Mouse (Mus musculus): ENCODE data around the gene Gucy2c. TPM values are rescaled to one million over a fixed set of nuclear protein-coding genes. Genes with fewer than 3 reads are reported as not detected.

The Gucy2c gene
- polyA plus RNA-seq, 1 experiment from 2014 or later, result 2.5 TPM

DNA sequence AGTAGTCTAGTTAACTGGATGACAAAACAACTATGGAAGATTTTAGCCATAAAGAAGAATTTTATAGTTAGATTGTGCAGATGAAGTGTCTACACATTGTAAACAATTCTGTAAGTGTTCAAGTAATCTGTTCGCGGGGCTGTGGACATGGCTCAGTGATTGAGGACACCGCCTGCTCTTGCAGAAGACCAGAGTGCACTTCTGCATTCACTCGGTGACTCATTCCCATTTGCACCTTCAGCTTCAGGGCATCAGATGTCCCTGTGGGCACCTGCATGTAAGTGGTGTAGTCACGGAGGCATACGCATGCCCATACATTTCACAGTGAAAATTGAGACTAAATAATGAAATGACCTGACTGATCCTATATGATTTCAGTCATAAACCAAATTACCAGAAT is 73.0 kb downstream of the Gucy2c start:
- WGBS, result 83% methylated on average over 6 of the region's 6 CpGs
- no peak for TF ChIP-seq EP300 (optimal IDR thresholded peaks at IDR 0.05)
- TF ChIP-seq CTCF (IDR thresholded peaks at IDR 0.05; ENCODE audit: low read depth), result no peak
- Histone ChIP-seq H3K4me1 (replicated peaks; ENCODE audit: control insufficient read depth, insufficient read depth) (no peaks in the 10 kb centered on the region), H3K9ac (ENCODE audit: low read length) (no peak overlapping the region), H3K4me2 (replicated peaks; ENCODE audit: low read depth) (no peak overlapping the region), H3K27ac (replicated peaks) (no peak overlapping the region), H3K27me3 (ENCODE audit: control insufficient read depth, insufficient read depth, low read length) (no peaks in the 10 kb centered on the region), H3K4me3 (ENCODE audit: low read depth, low read length) (no peak overlapping the region), H3K36me3 (ENCODE audit: control insufficient read depth, insufficient read depth, low read length) (no peaks in the 10 kb centered on the region), H3K9me3 (ENCODE audit: control insufficient read depth, low read length) (no peaks in the 10 kb centered on the region)
- ATAC-seq (ENCODE audit: low FRiP score, low TSS enrichment), result no peak
- DNase-seq (ENCODE audit: low spot score), result no peak

DNA sequence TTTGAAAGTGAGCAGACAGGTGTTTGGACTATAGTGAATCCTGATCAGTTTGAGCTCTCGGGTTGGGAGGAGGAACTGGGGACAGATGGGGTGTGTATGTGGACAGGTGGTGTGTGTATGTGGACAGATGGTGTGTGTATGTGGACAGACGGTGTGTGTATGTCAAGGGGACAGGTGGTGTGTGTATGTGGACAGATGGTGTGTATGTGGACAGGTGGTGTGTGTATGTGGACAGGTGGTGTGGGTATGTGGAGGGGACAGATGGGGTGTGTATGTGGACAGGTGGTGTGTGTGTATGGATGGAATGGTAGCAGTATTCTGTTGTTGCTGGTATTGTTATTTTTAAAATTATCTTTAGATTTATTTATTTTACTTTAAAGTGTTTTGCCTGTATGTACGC is 79.7 kb downstream of the Gucy2c start:
- TF ChIP-seq EP300 (optimal IDR thresholded peaks at IDR 0.05), result no peak
- TF ChIP-seq CTCF (IDR thresholded peaks at IDR 0.05; ENCODE audit: low read depth), result no peak
- H3K4me3 ChIP-seq (ENCODE audit: low read depth, low read length), result no peak overlapping the region
- no peak overlapping the region for H3K4me2 ChIP-seq (replicated peaks; ENCODE audit: low read depth)
- ATAC-seq (ENCODE audit: low FRiP score, low TSS enrichment), result no peak
- H3K27ac ChIP-seq (replicated peaks), result no peak overlapping the region
- H3K9me3 ChIP-seq (ENCODE audit: control insufficient read depth, low read length), result no peaks in the 10 kb centered on the region
- no peak for DNase-seq (ENCODE audit: low spot score)
- no peaks in the 10 kb centered on the region for H3K4me1 ChIP-seq (replicated peaks; ENCODE audit: control insufficient read depth, insufficient read depth)
- H3K36me3 ChIP-seq (ENCODE audit: control insufficient read depth, insufficient read depth, low read length), result no peaks in the 10 kb centered on the region
- WGBS, result 69% methylated on average over 3 of the region's 3 CpGs
- no peaks in the 10 kb centered on the region for H3K27me3 ChIP-seq (ENCODE audit: control insufficient read depth, insufficient read depth, low read length)
- H3K9ac ChIP-seq (ENCODE audit: low read length), result no peak overlapping the region

- no peak overlapping the region for H3K9ac ChIP-seq (ENCODE audit: low read length)
- DNase-seq (ENCODE audit: low spot score) (no peak), ATAC-seq (ENCODE audit: low FRiP score, low TSS enrichment) (no peak)
- H3K4me2 ChIP-seq (replicated peaks; ENCODE audit: low read depth), result no peak overlapping the region
- no peak overlapping the region for H3K27ac ChIP-seq (replicated peaks)
- 81% methylated on average over 5 of the region's 5 CpGs for WGBS
- no peak for TF ChIP-seq CTCF (IDR thresholded peaks at IDR 0.05; ENCODE audit: low read depth)
- TF ChIP-seq EP300 (optimal IDR thresholded peaks at IDR 0.05), result no peak
- no peaks in the 10 kb centered on the region for H3K4me1 ChIP-seq (replicated peaks; ENCODE audit: control insufficient read depth, insufficient read depth)
- no peak overlapping the region for H3K4me3 ChIP-seq (ENCODE audit: low read depth, low read length)
- H3K36me3 ChIP-seq (ENCODE audit: control insufficient read depth, insufficient read depth, low read length), result no peaks in the 10 kb centered on the region
- H3K9me3 ChIP-seq (ENCODE audit: control insufficient read depth, low read length), result no peaks in the 10 kb centered on the region
- no peaks in the 10 kb centered on the region for H3K27me3 ChIP-seq (ENCODE audit: control insufficient read depth, insufficient read depth, low read length)
Measured at GRCm38 (mm10) chr6:136701185-136701584, 80.4 kb downstream of the Gucy2c start.

DNA sequence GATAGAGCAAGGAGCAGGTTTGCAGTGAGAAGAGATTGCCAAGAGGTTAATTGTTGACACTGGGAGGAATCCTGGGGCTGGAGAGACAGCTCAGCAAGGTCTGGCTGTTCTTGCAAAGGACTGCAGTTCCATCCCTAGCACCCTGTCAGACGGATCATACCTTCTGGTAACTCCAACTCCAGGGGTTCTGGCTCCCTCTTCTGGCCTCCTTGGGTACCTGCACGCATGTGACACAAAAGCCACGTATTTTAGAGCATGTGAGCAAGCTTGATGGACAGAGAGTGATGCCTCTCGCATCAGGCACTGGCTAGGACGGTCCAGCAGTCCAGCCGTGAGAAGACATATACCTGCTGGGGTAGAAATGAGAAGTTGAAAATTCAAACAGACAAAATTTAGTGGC is 90.3 kb downstream of the Gucy2c start:
- no peaks in the 10 kb centered on the region for H3K9me3 ChIP-seq (ENCODE audit: control insufficient read depth, low read length)
- H3K4me2 ChIP-seq (replicated peaks; ENCODE audit: low read depth), result no peak overlapping the region
- 92% methylated on average over 6 of the region's 6 CpGs for WGBS
- no peak for ATAC-seq (ENCODE audit: low FRiP score, low TSS enrichment)
- no peak overlapping the region for H3K4me3 ChIP-seq (ENCODE audit: low read depth, low read length)
- no peak overlapping the region for H3K27ac ChIP-seq (replicated peaks)
- no peaks in the 10 kb centered on the region for H3K27me3 ChIP-seq (ENCODE audit: control insufficient read depth, insufficient read depth, low read length)
- no peaks in the 10 kb centered on the region for H3K36me3 ChIP-seq (ENCODE audit: control insufficient read depth, insufficient read depth, low read length)
- H3K9ac ChIP-seq (ENCODE audit: low read length), result no peak overlapping the region
- DNase-seq (ENCODE audit: low spot score), result no peak
- no peaks in the 10 kb centered on the region for H3K4me1 ChIP-seq (replicated peaks; ENCODE audit: control insufficient read depth, insufficient read depth)
- no peak for TF ChIP-seq EP300 (optimal IDR thresholded peaks at IDR 0.05)
- peak; percentile 40 for TF ChIP-seq CTCF (IDR thresholded peaks at IDR 0.05; ENCODE audit: low read depth)

DNA sequence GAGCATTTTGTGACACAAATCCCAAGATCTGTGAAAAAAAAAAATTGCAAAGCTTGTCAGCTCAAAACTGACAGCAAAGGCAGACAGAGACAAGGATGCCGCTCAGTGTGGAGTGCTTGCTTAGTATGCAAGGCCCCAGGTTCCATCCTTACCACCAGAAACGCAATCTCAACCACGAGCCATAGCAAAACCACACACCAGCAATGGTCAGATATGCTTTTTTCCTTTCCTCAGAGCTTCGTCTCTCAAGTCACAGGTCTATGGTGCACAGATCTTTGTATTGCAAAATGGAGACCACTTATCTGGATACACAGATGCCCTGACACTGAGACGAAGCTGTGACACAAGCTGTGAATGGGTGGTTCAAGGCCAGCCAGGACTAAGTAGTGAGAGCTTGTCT is 91.0 kb downstream of the Gucy2c start:
- H3K9me3 ChIP-seq (ENCODE audit: control insufficient read depth, low read length), result no peaks in the 10 kb centered on the region
- H3K36me3 ChIP-seq (ENCODE audit: control insufficient read depth, insufficient read depth, low read length), result no peaks in the 10 kb centered on the region
- no peak for TF ChIP-seq EP300 (optimal IDR thresholded peaks at IDR 0.05)
- H3K27me3 ChIP-seq (ENCODE audit: control insufficient read depth, insufficient read depth, low read length), result no peaks in the 10 kb centered on the region
- 74% methylated on average over 5 of the region's 5 CpGs for WGBS
- H3K27ac ChIP-seq (replicated peaks), result no peak overlapping the region
- no peak for ATAC-seq (ENCODE audit: low FRiP score, low TSS enrichment)
- no peaks in the 10 kb centered on the region for H3K4me1 ChIP-seq (replicated peaks; ENCODE audit: control insufficient read depth, insufficient read depth)
- H3K9ac ChIP-seq (ENCODE audit: low read length), result no peak overlapping the region
- no peak overlapping the region for H3K4me3 ChIP-seq (ENCODE audit: low read depth, low read length)
- DNase-seq (ENCODE audit: low spot score), result no peak
- no peak overlapping the region for H3K4me2 ChIP-seq (replicated peaks; ENCODE audit: low read depth)

GRCm38 (mm10) chr6:136689790-136690413 is 91.7 kb downstream of the Gucy2c start:
- Histone ChIP-seq H3K36me3 (ENCODE audit: control insufficient read depth, insufficient read depth, low read length) (no peaks in the 10 kb centered on the region), H3K4me3 (ENCODE audit: low read depth, low read length) (no peak overlapping the region), H3K27ac (replicated peaks) (0 out of 2 replicates have a peak overlapping the region, but pooled peaks have one; percentile 2), H3K9ac (ENCODE audit: low read length) (no peak overlapping the region), H3K27me3 (ENCODE audit: control insufficient read depth, insufficient read depth, low read length) (no peaks in the 10 kb centered on the region), H3K4me2 (replicated peaks; ENCODE audit: low read depth) (no peak overlapping the region), H3K4me1 (replicated peaks; ENCODE audit: control insufficient read depth, insufficient read depth) (no peaks in the 10 kb centered on the region), H3K9me3 (ENCODE audit: control insufficient read depth, low read length) (no peaks in the 10 kb centered on the region)
- no peak for ATAC-seq (ENCODE audit: low FRiP score, low TSS enrichment)
- 56% methylated on average over 15 of the region's 15 CpGs for WGBS
- TF ChIP-seq CTCF (IDR thresholded peaks at IDR 0.05; ENCODE audit: low read depth) (no peak), EP300 (optimal IDR thresholded peaks at IDR 0.05) (no peak)
- no peak for DNase-seq (ENCODE audit: low spot score)

Data from stomach, postnatal 0 days (tissue).